Mouse (Mus musculus) frontal cortex, postnatal 36 days (tissue): ENCODE data around the gene Gm9803.
"Not testable (repeated sequence)": the region's sequence is repeated elsewhere in the genome, so short reads cannot be mapped to it uniquely, and the experiment has no call there.

ENCODE experiments used
- DNase-seq, 2 experiments: peaks; one replicate each; pipeline ENCODE4 v3.0.0; 2022; ENCODE audit warnings: low spot score in 2 of 2

The Gm9803 gene

GRCm38 (mm10) chr10:43523931-43524330 lies at the start of gene Gm9803:
Gene Gm9803, plus strand, starts transcription at chr10:43524084.
- DNase-seq: not testable (repeated sequence)

GRCm38 (mm10) chr10:43475376-43475775 lies 48.5 kb upstream of the Gm9803 start:
- peak; percentile 15 to 22 for DNase-seq

- peak in 1 of 2 experiments; percentile 13 for DNase-seq
Measured at GRCm38 (mm10) chr10:43477459-43477858, 46.4 kb upstream of the Gm9803 start.

- DNase-seq: peak; percentile 30 to 60
Measured at GRCm38 (mm10) chr10:43477865-43478681, 45.8 kb upstream of the Gm9803 start.

GRCm38 (mm10) chr10:43478751-43479435 lies 45.0 kb upstream of the Gm9803 start, which contains the start of gene Bend3:
Gene Bend3, plus strand, starts transcription at chr10:43478831.
- peak in 1 of 2 experiments; percentile 60 for DNase-seq

- DNase-seq: peak; percentile 77 to 78
Measured at GRCm38 (mm10) chr10:43479436-43480157, 44.3 kb upstream of the Gm9803 start.

GRCm38 (mm10) chr10:43480227-43480849 lies 43.5 kb upstream of the Gm9803 start:
- no peak for DNase-seq

- no peak for DNase-seq
Measured at GRCm38 (mm10) chr10:43481179-43481578, 42.7 kb upstream of the Gm9803 start.

- DNase-seq: no peak
Measured at GRCm38 (mm10) chr10:43482021-43482420, 41.9 kb upstream of the Gm9803 start.

GRCm38 (mm10) chr10:43483426-43483995 lies 40.4 kb upstream of the Gm9803 start:
- DNase-seq: no peak

- no peak for DNase-seq
Measured at GRCm38 (mm10) chr10:43485751-43486268, 38.1 kb upstream of the Gm9803 start.

GRCm38 (mm10) chr10:43487441-43488010 lies 36.4 kb upstream of the Gm9803 start:
- no peak for DNase-seq

- no peak for DNase-seq
Measured at GRCm38 (mm10) chr10:43488258-43488657, 35.6 kb upstream of the Gm9803 start.

GRCm38 (mm10) chr10:43489139-43489538 lies 34.7 kb upstream of the Gm9803 start:
- no peak for DNase-seq

GRCm38 (mm10) chr10:43489550-43489949 lies 34.3 kb upstream of the Gm9803 start:
- DNase-seq: no peak

- DNase-seq: no peak
Measured at GRCm38 (mm10) chr10:43490034-43490433, 33.9 kb upstream of the Gm9803 start.

GRCm38 (mm10) chr10:43490846-43491245 lies 33.0 kb upstream of the Gm9803 start:
- no peak for DNase-seq

GRCm38 (mm10) chr10:43502599-43502998 lies 21.3 kb upstream of the Gm9803 start:
- no peak for DNase-seq

GRCm38 (mm10) chr10:43504291-43504690 lies 19.6 kb upstream of the Gm9803 start:
- DNase-seq: no peak

GRCm38 (mm10) chr10:43507051-43507450 lies 16.8 kb upstream of the Gm9803 start:
- DNase-seq: no peak

GRCm38 (mm10) chr10:43509228-43509627 lies 14.7 kb upstream of the Gm9803 start:
- no peak for DNase-seq
